Mouse (Mus musculus) inflammation-experienced regulatory T-cells (primary cell): ENCODE results near the gene Aspg. TPM values are rescaled to one million over a fixed set of nuclear protein-coding genes. Genes with fewer than 3 reads are reported as not detected.

Experiments used
- polyA plus RNA-seq, 2 experiments: library from polyadenylated mRNA; unstranded; fragments of 100-300 nt; shearing (Covaris generic); gene quantifications; one replicate each; pipeline ENCODE4 v1.2.1; 2017

Aspg gene
- polyA plus RNA-seq = 1 to 10 TPM in 1 of 2 experiments, not detected in 1; 1.2 TPM

DNA sequence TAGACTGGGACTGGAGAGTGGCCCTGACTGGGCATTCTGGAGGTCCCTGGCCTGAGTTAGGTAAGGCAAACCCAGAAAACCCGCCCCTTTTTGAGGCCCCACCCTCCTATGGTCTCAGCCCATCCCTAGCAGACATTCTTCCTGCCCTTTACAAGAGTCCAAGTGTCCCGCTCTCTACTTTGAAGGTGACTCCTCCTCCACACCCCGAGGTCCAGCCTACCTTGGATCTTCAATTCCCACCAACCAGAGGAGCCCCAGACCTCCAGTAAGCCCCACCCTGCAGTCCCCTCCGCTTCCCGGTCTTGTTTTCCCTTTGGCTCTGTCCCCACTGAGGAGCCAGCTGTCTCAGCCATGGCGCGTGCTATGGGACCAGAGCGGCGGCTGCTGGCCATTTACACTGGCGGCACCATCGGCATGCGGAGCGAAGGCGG lies at the start of gene Aspg:
TSS of gene Aspg (plus strand) at position 139 of the 431 bp plus-strand sequence.

DNA sequence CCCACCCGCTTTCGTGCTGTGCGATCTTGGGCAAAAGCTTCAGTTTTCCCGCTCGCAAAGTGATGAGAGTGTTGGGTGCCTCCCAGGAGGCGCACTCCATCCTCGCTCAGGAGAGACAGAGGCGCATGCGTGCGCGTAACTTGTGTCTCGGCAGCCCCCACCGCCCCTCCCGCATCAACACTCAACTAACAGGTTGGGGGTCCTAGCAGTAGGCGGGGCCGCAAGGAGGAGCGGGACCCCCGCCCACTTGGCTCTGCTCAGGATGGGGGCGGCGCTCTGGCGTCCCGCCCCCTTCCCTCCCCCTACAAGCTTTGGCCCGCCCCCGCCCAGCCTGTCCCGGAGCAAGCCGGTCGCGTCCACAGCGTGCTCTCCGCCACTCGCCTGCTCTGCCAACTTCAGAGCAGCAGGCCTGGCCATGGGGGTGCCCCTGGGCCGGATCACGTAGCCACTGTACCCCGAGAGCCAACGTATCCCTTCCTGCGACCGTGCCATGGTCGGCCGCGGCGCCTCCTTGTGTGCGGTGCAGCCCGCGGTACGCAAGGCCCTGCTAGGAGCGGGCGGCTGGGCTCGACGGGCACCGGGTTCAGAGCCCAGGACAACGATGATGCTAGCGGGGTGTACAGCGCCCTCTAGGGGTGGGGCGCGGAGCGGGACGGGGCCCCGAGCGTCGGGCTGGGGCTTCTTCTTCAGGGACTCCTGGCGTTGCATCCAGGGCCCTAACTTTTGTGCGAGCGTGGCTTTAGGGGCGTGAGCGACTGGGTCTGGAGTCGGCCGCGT lies 39.6 kb downstream of the Aspg start, which contains the start of gene Kif26a:
TSS of gene Kif26a (plus strand) at position 334 of the 777 bp plus-strand sequence.

Other genes with a start within 250 kb of the Aspg start
- 10 to 100 TPM; 63.0 to 79.4 TPM for gene Ppp1r13b, start 198.6 kb upstream of the Aspg start, polyA plus RNA-seq
- 100 to 1,000 TPM; 177 to 189 TPM for gene Atp5mpl, start 139.7 kb upstream of the Aspg start, polyA plus RNA-seq
- gene Tdrd9, start 135.1 kb upstream of the Aspg start, polyA plus RNA-seq = under 1 TPM; 0.29 to 0.47 TPM
- gene Rd3l, start 125.4 kb upstream of the Aspg start, polyA plus RNA-seq = not detected
- gene Kif26a, start 39.5 kb downstream of the Aspg start, polyA plus RNA-seq = under 1 TPM; 0.06 to 0.92 TPM